8 mouse cellular contexts compared by ENCODE assay signal in genomic region chrX:78583202-78584004, GRCm38 (mm10). TPM values are rescaled to one million over a fixed set of nuclear protein-coding genes. Genes with fewer than 3 reads are reported as not detected.
A peak's percentile ranks its signal among the peaks of the same experiment; 100 is the strongest.
DNase-seq lines count a peak whose midpoint lies in the region; ATAC-seq lines count a peak whose summit lies in the region.

TSS of gene Prrg1 (minus strand) at chrX:78583896.

- H3K27me3 ChIP-seq in hindbrain, embryonic 11.5 days (ENCODE audit: control insufficient read depth, insufficient read depth, low read length), result no peaks in the 10 kb centered on the region

- WGBS in hindbrain, embryonic 11.5 days, result 15% methylated on average over 35 of the region's 36 CpGs

- peak; percentile 84 for DNase-seq in Muller cell, postnatal 12 days (ENCODE audit: inconsistent ontology term)
- DNase-seq in cerebellum, adult 9-11 months, result peak; percentile 4
- DNase-seq in frontal cortex, postnatal 10 days (ENCODE audit: low spot score in 2 of 2), result peak; percentile 30 to 56
- peak; percentile 73 for DNase-seq in hindbrain, embryonic 11.5 days (ENCODE audit: low spot score)
- DNase-seq in layer of hippocampus, postnatal 25 days (ENCODE audit: extremely low spot score in 1 of 2, low spot score in 1 of 2), result peak; percentile 25 to 28
- peak; percentile 68 for DNase-seq in lung, postnatal 25 days (ENCODE audit: low spot score)
- DNase-seq in retina, postnatal 7 days (ENCODE audit: low read depth, low spot score), result peak; percentile 38
- DNase-seq in urinary bladder, adult 18-20 months (ENCODE audit: low spot score in 2 of 2), result peak; percentile 36 to 46

- peak within 1 kb of the TSS; percentile 45 for H3K4me3 ChIP-seq in hindbrain, embryonic 11.5 days (ENCODE audit: low read depth, low read length)

- peak within 1 kb of the TSS; percentile 29 for H3K4me2 ChIP-seq in hindbrain, embryonic 11.5 days (replicated peaks; ENCODE audit: low read depth, low read length)

- ATAC-seq in hindbrain, embryonic 11.5 days (ENCODE audit: low FRiP score), result peak; percentile 97

- no peaks in the 10 kb centered on the region for H3K4me1 ChIP-seq in hindbrain, embryonic 11.5 days (replicated peaks; ENCODE audit: control insufficient read depth, insufficient read depth, low read length)

- no peaks in the 10 kb centered on the region for H3K36me3 ChIP-seq in hindbrain, embryonic 11.5 days (ENCODE audit: control insufficient read depth, insufficient read depth, low read length)

- H3K27ac ChIP-seq in hindbrain, embryonic 11.5 days (ENCODE audit: low read depth, low read length), result peak within 1 kb of the TSS; percentile 33; the same call in 1 of the 2 replicates

- peak within 1 kb of the TSS; percentile 59 for H3K9ac ChIP-seq in hindbrain, embryonic 11.5 days (ENCODE audit: low read depth, low read length)

- H3K9me3 ChIP-seq in hindbrain, embryonic 11.5 days (ENCODE audit: control insufficient read depth, low read length), result no peaks in the 10 kb centered on the region

RNA-seq across cellular contexts. Expression of gene Prrg1, which starts in this region (rescaled TPM):
- 6.2 and 7.7 TPM in 2 replicates for polyA plus RNA-seq in hindbrain, embryonic 11.5 days (2014; fragmentation: Nextera tagmentation; extraction: Ambion mirVana)
- 1 to 10 TPM; 3.5 to 4.1 TPM for total RNA-seq in layer of hippocampus, postnatal 25 days (2021)

Comparison
In these comparisons a context has a peak if more than half of its experiments do, and no peak if none do; other contexts are left out.
1. Peak in every context shown above with its lines: DNase-seq, ATAC-seq, H3K4me3 ChIP-seq and H3K27ac ChIP-seq.
2. DNase-seq: peak in every context shown above with its lines; median percentile 84 in Muller cell, postnatal 12 days; 73 in hindbrain, embryonic 11.5 days; 68 in lung, postnatal 25 days; 43 in frontal cortex, postnatal 10 days; 41 in urinary bladder, adult 18-20 months; 38 in retina, postnatal 7 days; 26 in layer of hippocampus, postnatal 25 days; 4 in cerebellum, adult 9-11 months.